Mouse (Mus musculus): Measurements from ENCODE around the gene Hdac8.

GRCm38 (mm10) chrX:102250891-102251170, 254.3 kb downstream of the Hdac8 start:
- TF ChIP-seq CTCF (IDR thresholded peaks at IDR 0.05; ENCODE audit: low read depth) (no peak), EP300 (optimal IDR thresholded peaks at IDR 0.05) (no peak)

Data from stomach, postnatal 0 days (tissue).